Comparison of ENCODE assay signal across 10 mouse cellular contexts in genomic region chr7:115489608-115490007, GRCm38 (mm10).
DNase-seq lines count a peak whose midpoint lies in the region; ATAC-seq and TF ChIP-seq lines count a peak whose summit lies in the region.
"Had no signal": no experiment of that assay in that cellular context is flagged by ENCODE, and none has a peak within 500 bp of the region (broad histone marks: within the 10 kb centered on the region; RNA-seq: fewer than 3 reads in every experiment).

No protein-coding gene starts in this region.

- H3K4me3 ChIP-seq in gastrocnemius, adult 2 months, result no peak overlapping the region
- H3K4me3 ChIP-seq in liver, embryonic 14.5 days (ENCODE audit: insufficient read depth in 1 of 2, low read depth in 2 of 2, low read length in 2 of 2), result no peak overlapping the region
- no peak overlapping the region for H3K4me3 ChIP-seq in ES-E14 (ENCODE audit: insufficient read depth in 1 of 2, low read depth in 1 of 2, low read length in 2 of 2, poor library complexity in 1 of 2, severe bottlenecking in 1 of 2)
- H3K4me3 ChIP-seq in testis, adult 2 months (ENCODE audit: control insufficient read depth, low read depth, low read length), result no peak overlapping the region; the same call in 1 of the 2 replicates
- H3K4me3 ChIP-seq: hindbrain, embryonic 15.5 days; neural tube, embryonic 13.5 days had no signal

- H3K9me3 ChIP-seq in liver, embryonic 14.5 days (ENCODE audit: control insufficient read depth, low read length), result no peaks in the 10 kb centered on the region
- H3K9me3 ChIP-seq in ES-E14 (ENCODE audit: control insufficient read depth, insufficient read depth, low read depth, low read length), result no peaks in the 10 kb centered on the region
- H3K9me3 ChIP-seq: hindbrain, embryonic 15.5 days; neural tube, embryonic 13.5 days had no signal

- no peak for DNase-seq in gastrocnemius, adult 2 months
- DNase-seq in gastrocnemius, adult 18-20 months (ENCODE audit: low spot score), result no peak
- DNase-seq in liver, embryonic 14.5 days (ENCODE audit: low read depth in 3 of 3, low spot score in 3 of 3), result no peak
- DNase-seq in liver, result no peak
- DNase-seq in ES-E14 (ENCODE audit: low read depth, low spot score), result peak; percentile 16
- DNase-seq in gastrocnemius, postnatal 10 days, result no peak

- H3K9ac ChIP-seq in liver, embryonic 14.5 days (replicated peaks), result no peak overlapping the region
- H3K9ac ChIP-seq in ES-E14 (ENCODE audit: insufficient read depth, low read depth, low read length, poor library complexity, severe bottlenecking), result no peak overlapping the region
- H3K9ac ChIP-seq: hindbrain, embryonic 15.5 days; neural tube, embryonic 13.5 days had no signal

- H3K27me3 ChIP-seq in liver, embryonic 14.5 days (ENCODE audit: control insufficient read depth, insufficient read depth, low read length), result no peaks in the 10 kb centered on the region
- H3K27me3 ChIP-seq in testis, adult 2 months (ENCODE audit: control insufficient read depth, insufficient read depth, low read length), result no peaks in the 10 kb centered on the region
- H3K27me3 ChIP-seq: hindbrain, embryonic 15.5 days; neural tube, embryonic 13.5 days had no signal

- no peak for ATAC-seq in liver, embryonic 14.5 days (ENCODE audit: insufficient read depth)
- ATAC-seq in frontal cortex, adult (ENCODE audit: low TSS enrichment), result no peak

- 68% methylated on average over 10 of the region's 10 CpGs for WGBS in liver, embryonic 14.5 days (ENCODE audit: insufficient replicate concordance)

- TF ChIP-seq EP300 in liver, embryonic 14.5 days (IDR thresholded peaks at IDR 0.05; ENCODE audit: low read depth), result no peak

- H3K4me2 ChIP-seq in liver, embryonic 14.5 days (ENCODE audit: low read depth), result no peak overlapping the region
- H3K4me2 ChIP-seq: hindbrain, embryonic 15.5 days; neural tube, embryonic 13.5 days had no signal

- intact Hi-C loops in gastrocnemius, adult 2 months (cut with DNase I), result no loop called here

- H3K27ac ChIP-seq in gastrocnemius, adult 2 months, result no peak overlapping the region
- H3K27ac ChIP-seq in liver, embryonic 14.5 days, result no peak overlapping the region
- no peak overlapping the region for H3K27ac ChIP-seq in ES-E14 (ENCODE audit: insufficient read depth, low read depth, low read length, poor library complexity, severe bottlenecking)
- no peak overlapping the region for H3K27ac ChIP-seq in testis, adult 2 months (ENCODE audit: control insufficient read depth, insufficient read depth, low read depth, low read length)
- H3K27ac ChIP-seq: hindbrain, embryonic 15.5 days; neural tube, embryonic 13.5 days had no signal

- peaks cover 13% of the 10 kb centered on the region for H3K36me3 ChIP-seq in liver, embryonic 14.5 days (replicated peaks; ENCODE audit: control insufficient read depth, insufficient read depth, low read depth)
- no peaks in the 10 kb centered on the region for H3K36me3 ChIP-seq in ES-E14 (ENCODE audit: control insufficient read depth, insufficient read depth, low read length, poor library complexity, severe bottlenecking)
- H3K36me3 ChIP-seq in testis, adult 2 months (ENCODE audit: control insufficient read depth, insufficient read depth, low read length), result no peaks in the 10 kb centered on the region
- H3K36me3 ChIP-seq: hindbrain, embryonic 15.5 days; neural tube, embryonic 13.5 days had no signal

- in situ Hi-C loops in ES-E14 (cut with MboI; ENCODE audit: low sequenced_read_pairs in 2 of 2, unreplicated experiment in 2 of 2), result no loop called here

- no peaks in the 10 kb centered on the region for H3K4me1 ChIP-seq in liver, embryonic 14.5 days (replicated peaks; ENCODE audit: control insufficient read depth in 2 of 2, insufficient read depth in 2 of 2, low read length in 1 of 2)
- no peaks in the 10 kb centered on the region for H3K4me1 ChIP-seq in ES-E14 (ENCODE audit: control insufficient read depth in 2 of 2, insufficient read depth in 2 of 2, low read length in 2 of 2, poor library complexity in 1 of 2)
- H3K4me1 ChIP-seq in testis, adult 2 months (ENCODE audit: control insufficient read depth, insufficient read depth, low read length), result no peaks in the 10 kb centered on the region
- H3K4me1 ChIP-seq: hindbrain, embryonic 15.5 days had no signal

- no peak for TF ChIP-seq POLR2A in testis, adult 2 months (IDR thresholded peaks at IDR 0.05; ENCODE audit: control insufficient read depth, low read depth, low read length)

- TF ChIP-seq CTCF in gastrocnemius, adult 2 months (IDR thresholded peaks at IDR 0.05), result peak; percentile 56
- TF ChIP-seq CTCF in liver, embryonic 14.5 days (IDR thresholded peaks at IDR 0.05; ENCODE audit: low read depth), result peak; percentile 66
- TF ChIP-seq CTCF in testis, adult 2 months (IDR thresholded peaks at IDR 0.05; ENCODE audit: control insufficient read depth, insufficient read depth, insufficient replicate concordance, low read depth, low read length), result peak; percentile 55; the same call in 1 of the 2 replicates

TF ChIP-seq in ES-E14, 5 proteins besides CTCF, POLR2A, EP300 and RAD21:
- no peak for TF ChIP-seq ZNF384 (IDR thresholded peaks at IDR 0.05; ENCODE audit: low read depth, low read length)
- TF ChIP-seq ZC3H11A (IDR thresholded peaks at IDR 0.05; ENCODE audit: borderline replicate concordance, low read depth, low read length), result no peak
- TF ChIP-seq HCFC1 (IDR thresholded peaks at IDR 0.05; ENCODE audit: borderline replicate concordance, insufficient read depth, low read length), result no peak
- TF ChIP-seq MAFK (IDR thresholded peaks at IDR 0.05; ENCODE audit: insufficient read depth, low read depth, low read length), result no peak
- TF ChIP-seq CHD2 (IDR thresholded peaks at IDR 0.05; ENCODE audit: low read depth, low read length), result no peak
